Mouse (Mus musculus): ENCODE measurements at regions not wholly inside any gene's neighbourhood (a gene's known extent, or its start where the extent isn't known, plus 50 kb on each side); places are given as distances from the start of the nearest gene placed in this dataset.

- no peaks in the 10 kb centered on the region for H3K36me3 ChIP-seq (replicated peaks)
- H3K4me2 ChIP-seq = no peak overlapping the region
- H3K27ac ChIP-seq = no peak overlapping the region
- WGBS = 94% methylated on average over 8 of the region's 8 CpGs
- no peaks in the 10 kb centered on the region for H3K27me3 ChIP-seq
- H3K4me1 ChIP-seq = no peaks in the 10 kb centered on the region
- H3K4me3 ChIP-seq (replicated peaks) = no peak overlapping the region
- H3K9me3 ChIP-seq = no peaks in the 10 kb centered on the region
- ATAC-seq (ENCODE audit: low FRiP score) = no peak
- no peak overlapping the region for H3K9ac ChIP-seq
Observed at GRCm38 (mm10) chr15:96877931-96878330, 177.8 kb downstream of the Slc38a4 start.

GRCm38 (mm10) chr15:96877271-96877670, 177.7 kb upstream of the Slc38a2 start:
- Histone ChIP-seq H3K9ac (no peak overlapping the region), H3K4me3 (replicated peaks) (no peak overlapping the region), H3K27me3 (no peaks in the 10 kb centered on the region), H3K4me1 (no peaks in the 10 kb centered on the region), H3K4me2 (no peak overlapping the region), H3K36me3 (replicated peaks) (no peaks in the 10 kb centered on the region), H3K9me3 (no peaks in the 10 kb centered on the region), H3K27ac (no peak overlapping the region)
- ATAC-seq (ENCODE audit: low FRiP score) = no peak
- 86% methylated on average over 9 of the region's 9 CpGs for WGBS

- H3K27ac ChIP-seq = no peak overlapping the region
- no peak for ATAC-seq (ENCODE audit: low FRiP score)
Observed at GRCm38 (mm10) chr15:96874145-96874544, 174.6 kb upstream of the Slc38a2 start.

DNA sequence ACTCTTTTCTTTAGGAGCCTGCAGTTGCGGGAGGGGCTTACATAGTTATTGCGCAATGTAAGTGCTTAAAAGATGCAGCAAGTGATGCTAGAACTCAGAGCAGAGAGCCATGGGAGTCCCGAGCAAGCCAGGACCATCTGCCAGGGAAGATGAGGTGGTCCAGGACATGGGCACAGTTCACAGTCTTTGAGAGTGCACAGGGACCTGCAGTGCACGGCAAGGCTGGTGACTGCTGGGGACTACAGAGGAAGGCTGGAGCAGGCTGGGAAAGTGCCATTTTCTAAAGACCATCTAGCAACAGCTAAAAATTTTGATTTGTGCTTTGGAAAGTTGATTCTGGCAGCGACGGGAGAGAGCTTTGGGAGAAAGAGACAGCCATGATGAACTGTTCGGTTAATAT, 174.0 kb upstream of the Slc38a2 start:
- 91% methylated on average over 7 of the region's 7 CpGs for WGBS
- Histone ChIP-seq H3K27ac (no peak overlapping the region), H3K9me3 (no peaks in the 10 kb centered on the region), H3K36me3 (replicated peaks) (no peaks in the 10 kb centered on the region), H3K4me2 (no peak overlapping the region), H3K27me3 (no peaks in the 10 kb centered on the region), H3K4me3 (replicated peaks) (no peak overlapping the region), H3K4me1 (no peaks in the 10 kb centered on the region), H3K9ac (no peak overlapping the region)
- ATAC-seq (ENCODE audit: low FRiP score) = no peak

More at GRCm38 (mm10) chr15:96874145-96874544, 174.6 kb upstream of the Slc38a2 start:
- Histone ChIP-seq H3K4me2 (no peak overlapping the region), H3K9ac (no peak overlapping the region), H3K4me1 (no peaks in the 10 kb centered on the region), H3K27me3 (no peaks in the 10 kb centered on the region), H3K9me3 (no peaks in the 10 kb centered on the region), H3K36me3 (replicated peaks) (no peaks in the 10 kb centered on the region), H3K4me3 (replicated peaks) (no peak overlapping the region)
- 80% methylated on average over 8 of the region's 8 CpGs for WGBS

GRCm38 (mm10) chr15:96873126-96873525, 173.6 kb upstream of the Slc38a2 start:
- Histone ChIP-seq H3K4me2 (no peak overlapping the region), H3K9ac (no peak overlapping the region), H3K27me3 (no peaks in the 10 kb centered on the region), H3K36me3 (replicated peaks) (no peaks in the 10 kb centered on the region), H3K4me3 (replicated peaks) (no peak overlapping the region), H3K27ac (no peak overlapping the region), H3K4me1 (no peaks in the 10 kb centered on the region), H3K9me3 (no peaks in the 10 kb centered on the region)
- 67% methylated on average over 4 of the region's 4 CpGs for WGBS
- no peak for ATAC-seq (ENCODE audit: low FRiP score)

DNA sequence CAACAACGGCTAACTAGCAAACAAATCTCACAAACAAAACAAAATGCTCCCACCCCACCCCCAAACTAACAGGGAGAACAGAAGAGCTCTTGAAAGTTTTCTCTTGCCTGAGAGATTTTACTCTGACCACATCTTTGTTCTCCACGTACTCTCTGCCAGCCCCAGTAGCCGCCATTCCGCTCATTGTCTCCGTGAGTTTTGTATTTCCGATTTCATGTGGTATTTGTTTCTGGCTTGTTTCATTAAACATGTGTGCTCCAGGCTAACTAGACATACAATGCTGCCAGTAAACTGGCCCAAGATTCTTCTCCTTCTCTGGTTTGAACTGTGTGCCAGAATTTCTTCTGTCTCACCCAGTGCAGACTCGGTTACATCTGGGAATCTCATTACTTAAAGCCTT, 168.2 kb upstream of the Slc38a2 start:
- H3K27me3 ChIP-seq = no peaks in the 10 kb centered on the region
- H3K4me3 ChIP-seq (replicated peaks) = no peak overlapping the region
- ATAC-seq (ENCODE audit: low FRiP score) = no peak
- 70% methylated on average over 7 of the region's 7 CpGs for WGBS
- no peaks in the 10 kb centered on the region for H3K9me3 ChIP-seq
- H3K36me3 ChIP-seq (replicated peaks) = no peaks in the 10 kb centered on the region
- H3K4me1 ChIP-seq = no peaks in the 10 kb centered on the region
- no peak overlapping the region for H3K9ac ChIP-seq
- no peak overlapping the region for H3K4me2 ChIP-seq
- H3K27ac ChIP-seq = no peak overlapping the region

- no peak overlapping the region for H3K4me3 ChIP-seq (replicated peaks)
- no peak overlapping the region for H3K4me2 ChIP-seq
- H3K36me3 ChIP-seq (replicated peaks) = no peaks in the 10 kb centered on the region
- no peak overlapping the region for H3K9ac ChIP-seq
- no peaks in the 10 kb centered on the region for H3K4me1 ChIP-seq
- no peak overlapping the region for H3K27ac ChIP-seq
- WGBS = 91% methylated on average over 7 of the region's 7 CpGs
- no peaks in the 10 kb centered on the region for H3K9me3 ChIP-seq
- no peaks in the 10 kb centered on the region for H3K27me3 ChIP-seq
- ATAC-seq (ENCODE audit: low FRiP score) = no peak
Observed at GRCm38 (mm10) chr15:96865932-96866331, 166.4 kb upstream of the Slc38a2 start.

- no peak overlapping the region for H3K4me3 ChIP-seq (replicated peaks)
- H3K4me2 ChIP-seq = no peak overlapping the region
- H3K27ac ChIP-seq = no peak overlapping the region
- no peaks in the 10 kb centered on the region for H3K27me3 ChIP-seq
- H3K9me3 ChIP-seq = no peaks in the 10 kb centered on the region
- ATAC-seq (ENCODE audit: low FRiP score) = no peak
- H3K4me1 ChIP-seq = no peaks in the 10 kb centered on the region
- H3K36me3 ChIP-seq (replicated peaks) = no peaks in the 10 kb centered on the region
- 76% methylated on average over 3 of the region's 3 CpGs for WGBS
- H3K9ac ChIP-seq = no peak overlapping the region
Observed at GRCm38 (mm10) chr15:96857709-96858108, 158.2 kb upstream of the Slc38a2 start.

DNA sequence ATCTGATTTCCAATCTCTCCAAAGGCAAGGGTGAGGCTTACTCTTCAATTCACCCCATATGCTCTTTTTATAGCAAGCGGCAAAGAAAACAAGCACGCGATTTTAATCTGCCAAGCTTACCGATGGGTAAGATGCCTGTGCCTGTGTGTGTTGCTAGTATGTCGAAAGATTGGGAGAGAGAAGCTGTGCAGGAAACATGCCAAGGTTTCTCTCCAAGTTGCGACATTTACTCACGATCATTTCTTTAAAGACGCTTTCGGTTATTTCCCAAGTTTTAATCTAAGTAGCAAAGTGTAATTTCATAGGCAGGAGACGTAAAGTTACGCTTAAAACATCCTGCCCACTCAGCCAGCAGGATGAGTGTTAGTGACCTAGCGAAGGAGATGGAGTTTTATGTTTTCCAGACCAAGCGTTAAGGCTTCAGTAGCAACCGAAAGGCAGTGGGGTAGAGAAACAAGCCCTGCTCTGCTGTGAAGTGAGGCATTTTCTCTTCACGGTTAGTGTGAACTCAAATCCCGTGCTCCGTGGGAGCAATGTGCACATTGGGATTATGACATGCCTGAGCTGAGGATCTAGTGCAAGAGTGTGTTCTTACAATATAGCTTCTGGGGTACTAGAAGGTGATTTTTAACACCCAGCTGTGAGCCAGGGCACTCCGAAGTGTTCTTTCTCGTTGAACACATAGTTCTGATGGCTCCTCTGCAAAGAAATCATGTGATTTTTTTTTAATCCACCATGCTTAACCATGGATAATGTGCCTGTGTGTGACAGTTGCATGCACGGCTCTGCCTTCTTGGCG, 152.6 kb upstream of the Slc38a2 start:
- H3K36me3 ChIP-seq (replicated peaks) = no peaks in the 10 kb centered on the region
- H3K4me2 ChIP-seq = no peak overlapping the region
- H3K4me1 ChIP-seq = no peaks in the 10 kb centered on the region
- no peaks in the 10 kb centered on the region for H3K27me3 ChIP-seq
- no peak overlapping the region for H3K4me3 ChIP-seq (replicated peaks)
- H3K27ac ChIP-seq = no peak overlapping the region
- no peak overlapping the region for H3K9ac ChIP-seq
- no peak for ATAC-seq (ENCODE audit: low FRiP score)
- WGBS = 89% methylated on average over 21 of the region's 21 CpGs
- no peaks in the 10 kb centered on the region for H3K9me3 ChIP-seq

DNA sequence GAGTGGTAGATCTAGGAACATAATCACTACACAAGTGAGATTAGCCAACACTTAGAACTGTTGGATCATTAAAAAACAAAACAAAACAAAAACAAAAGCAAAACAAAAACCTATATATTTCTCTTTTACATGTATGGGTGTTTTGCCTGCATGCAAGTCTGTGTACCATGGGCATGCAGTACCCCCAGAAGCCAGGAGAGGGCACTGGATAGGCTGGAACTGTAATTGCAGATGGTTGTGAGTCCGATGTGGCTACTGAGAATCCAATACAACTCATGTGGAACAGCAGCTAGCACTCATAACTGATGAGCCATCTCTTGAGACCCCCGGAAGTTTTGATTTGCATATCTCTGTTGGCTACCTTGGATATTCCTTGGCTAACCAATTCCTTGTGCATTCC, 148.6 kb upstream of the Slc38a2 start:
- no peak overlapping the region for H3K9ac ChIP-seq
- no peaks in the 10 kb centered on the region for H3K27me3 ChIP-seq
- 83% methylated on average over 2 of the region's 2 CpGs for WGBS
- no peaks in the 10 kb centered on the region for H3K4me1 ChIP-seq
- H3K9me3 ChIP-seq = no peaks in the 10 kb centered on the region
- H3K27ac ChIP-seq = no peak overlapping the region
- H3K4me3 ChIP-seq (replicated peaks) = no peak overlapping the region
- no peak overlapping the region for H3K4me2 ChIP-seq
- ATAC-seq (ENCODE audit: low FRiP score) = no peak
- H3K36me3 ChIP-seq (replicated peaks) = no peaks in the 10 kb centered on the region

- Histone ChIP-seq H3K36me3 (replicated peaks) (no peaks in the 10 kb centered on the region), H3K4me2 (no peak overlapping the region), H3K27ac (no peak overlapping the region), H3K4me3 (replicated peaks) (no peak overlapping the region), H3K27me3 (no peaks in the 10 kb centered on the region), H3K9ac (no peak overlapping the region), H3K4me1 (no peaks in the 10 kb centered on the region), H3K9me3 (no peaks in the 10 kb centered on the region)
- ATAC-seq (ENCODE audit: low FRiP score) = no peak
- WGBS = 96% methylated on average over 6 of the region's 6 CpGs
Observed at GRCm38 (mm10) chr15:96845221-96845620, 145.7 kb upstream of the Slc38a2 start.

GRCm38 (mm10) chr15:96844290-96844689, 144.8 kb upstream of the Slc38a2 start:
- no peak for ATAC-seq (ENCODE audit: low FRiP score)
- H3K4me2 ChIP-seq = no peak overlapping the region
- no peak overlapping the region for H3K4me3 ChIP-seq (replicated peaks)
- no peaks in the 10 kb centered on the region for H3K27me3 ChIP-seq
- H3K27ac ChIP-seq = no peak overlapping the region
- 85% methylated on average over 4 of the region's 4 CpGs for WGBS
- H3K36me3 ChIP-seq (replicated peaks) = no peaks in the 10 kb centered on the region
- no peak overlapping the region for H3K9ac ChIP-seq
- no peaks in the 10 kb centered on the region for H3K9me3 ChIP-seq
- no peaks in the 10 kb centered on the region for H3K4me1 ChIP-seq

GRCm38 (mm10) chr15:96843589-96843988, 144.1 kb upstream of the Slc38a2 start:
- no peak overlapping the region for H3K27ac ChIP-seq
- no peaks in the 10 kb centered on the region for H3K27me3 ChIP-seq
- no peak overlapping the region for H3K9ac ChIP-seq
- no peaks in the 10 kb centered on the region for H3K36me3 ChIP-seq (replicated peaks)
- ATAC-seq (ENCODE audit: low FRiP score) = no peak
- no peaks in the 10 kb centered on the region for H3K4me1 ChIP-seq
- no peak overlapping the region for H3K4me2 ChIP-seq
- WGBS = 88% methylated on average over 7 of the region's 7 CpGs
- no peak overlapping the region for H3K4me3 ChIP-seq (replicated peaks)
- H3K9me3 ChIP-seq = no peaks in the 10 kb centered on the region
